Mouse (Mus musculus) adrenal gland, postnatal 4 days (tissue): Measurements from ENCODE around the gene Slc10a3. TPM values are rescaled to one million over a fixed set of nuclear protein-coding genes. Genes with fewer than 3 reads are reported as not detected.

Experiments
- total RNA-seq, 2 experiments: library from RNA; stranded (reverse); gene quantifications; 2 replicates each; pipeline ENCODE4 v1.2.3; 2021

Slc10a3 gene
- total RNA-seq, 2 experiments from 2014 or later, result 13.7 to 17.5 TPM

Other genes starting within 250 kb of the Slc10a3 start
- gene Opn1mw, start 245.9 kb downstream of the Slc10a3 start, total RNA-seq, result not detected
- 10 to 100 TPM; 41.1 to 45.1 TPM for gene Mecp2, start 238.0 kb downstream of the Slc10a3 start, total RNA-seq
- gene Tex28, start 205.5 kb downstream of the Slc10a3 start, total RNA-seq, result not detected
- not detected for gene Tktl1, start 196.1 kb downstream of the Slc10a3 start, total RNA-seq
- 100 to 1,000 TPM; 207 to 261 TPM for gene Flna, start 123.5 kb downstream of the Slc10a3 start, total RNA-seq
- gene Emd, start 118.7 kb downstream of the Slc10a3 start, total RNA-seq, result 10 to 100 TPM; 46.9 to 51.7 TPM
- 100 to 1,000 TPM; 472 to 522 TPM for gene Rpl10, start 102.5 kb downstream of the Slc10a3 start, total RNA-seq
- gene Taz, start 91.4 kb downstream of the Slc10a3 start, total RNA-seq, result 100 to 1,000 TPM in 1 of 2 experiments, 10 to 100 TPM in 1; 95.2 to 102 TPM
- gene Dnase1l1, start 91.0 kb downstream of the Slc10a3 start, total RNA-seq, result 10 to 100 TPM; 13.5 to 16.4 TPM
- 100 to 1,000 TPM; 135 to 140 TPM for gene Atp6ap1, start 76.3 kb downstream of the Slc10a3 start, total RNA-seq
- gene Gdi1, start 68.4 kb downstream of the Slc10a3 start, total RNA-seq, result 100 to 1,000 TPM; 153 to 190 TPM
- 10 to 100 TPM; 49.7 to 55.5 TPM for gene Fam50a, start 60.3 kb downstream of the Slc10a3 start, total RNA-seq
- 10 to 100 TPM; 17.4 to 22.7 TPM for gene Plxna3, start 44.3 kb downstream of the Slc10a3 start, total RNA-seq
- gene Lage3, start 19.7 kb downstream of the Slc10a3 start, total RNA-seq, result 10 to 100 TPM; 64.0 to 74.8 TPM
- 10 to 100 TPM; 52.7 to 56.9 TPM for gene Ubl4a, start 131 bp downstream of the Slc10a3 start, total RNA-seq
- gene Fam3a, start 19.9 kb upstream of the Slc10a3 start, total RNA-seq, result 10 to 100 TPM; 26.0 to 32.0 TPM
- gene Ikbkg, start 19.9 kb upstream of the Slc10a3 start, total RNA-seq, result 10 to 100 TPM; 60.2 to 65.5 TPM
- 10 to 100 TPM; 84.9 to 86.2 TPM for gene G6pdx, start 55.8 kb upstream of the Slc10a3 start, total RNA-seq
- not detected for gene Gm6880, start 108.0 kb upstream of the Slc10a3 start, total RNA-seq
- not detected for gene Olfr1326-ps1, start 201.5 kb upstream of the Slc10a3 start, total RNA-seq
- not detected for gene Olfr1325, start 219.3 kb upstream of the Slc10a3 start, total RNA-seq